10 mouse cellular contexts compared by ENCODE assay signal in the genomic region with DNA sequence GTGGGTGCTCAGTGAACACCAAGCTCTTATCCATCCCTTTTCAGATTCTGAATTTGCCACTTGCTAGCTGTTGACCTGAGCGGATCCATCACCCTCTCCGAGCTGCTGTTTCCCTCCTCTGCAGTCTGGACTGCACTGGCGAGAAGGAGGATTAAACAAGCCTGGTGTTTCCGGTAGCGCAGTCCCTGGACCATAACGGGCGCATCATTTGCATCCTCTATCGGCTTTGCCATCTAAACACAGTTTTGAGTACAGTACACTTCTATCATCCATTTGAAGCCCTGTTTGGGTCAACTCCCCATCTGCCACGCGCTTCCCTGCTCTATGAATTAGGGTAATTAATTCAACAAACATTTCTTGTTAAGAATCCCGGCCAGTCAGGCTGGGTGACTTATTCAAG. TPM values are rescaled to one million over a fixed set of nuclear protein-coding genes. Genes with fewer than 3 reads are reported as not detected.
DNase-seq lines count a peak whose midpoint lies in the region; ATAC-seq and TF ChIP-seq lines count a peak whose summit lies in the region.
"Had no signal": no experiment of that assay in that cellular context is flagged by ENCODE, and none has a peak within 500 bp of the region (broad histone marks: within the 10 kb centered on the region; RNA-seq: fewer than 3 reads in every experiment).

No protein-coding gene starts in this region.

- no peak overlapping the region for H3K4me3 ChIP-seq in forebrain, embryonic 11.5 days (ENCODE audit: low read depth, low read length)
- peak overlapping the region; percentile 47 for H3K4me3 ChIP-seq in limb, embryonic 13.5 days
- H3K4me3 ChIP-seq in kidney, adult 2 months (ENCODE audit: insufficient read depth, low read depth, low read length) = no peak overlapping the region
- H3K4me3 ChIP-seq: erythroblast, embryonic 14.5 days had no signal

- TF ChIP-seq CTCF in kidney, adult 2 months (conservative IDR thresholded peaks at IDR 0.05; ENCODE audit: insufficient read depth, insufficient read length, low read depth, low read length) = no peak

- H3K27me3 ChIP-seq in forebrain, embryonic 11.5 days (ENCODE audit: control insufficient read depth, insufficient read depth, low read length) = peaks cover 63% of the 10 kb centered on the region
- peaks cover 94% of the 10 kb centered on the region for H3K27me3 ChIP-seq in limb, embryonic 13.5 days
- peaks cover 2% of the 10 kb centered on the region for H3K27me3 ChIP-seq in kidney, adult 2 months (replicated peaks; ENCODE audit: control insufficient read depth, insufficient read depth, low read length)

- ATAC-seq in forebrain, embryonic 11.5 days (replicated peaks; ENCODE audit: low FRiP score) = no peak
- ATAC-seq in limb, embryonic 13.5 days (ENCODE audit: low FRiP score, low read depth) = no peak
- ATAC-seq: inflammation-experienced regulatory T-cells, adult 6 months had no signal

- no peaks in the 10 kb centered on the region for H3K36me3 ChIP-seq in forebrain, embryonic 11.5 days (ENCODE audit: control insufficient read depth, insufficient read depth, low read length)
- H3K36me3 ChIP-seq in limb, embryonic 13.5 days = no peaks in the 10 kb centered on the region
- no peaks in the 10 kb centered on the region for H3K36me3 ChIP-seq in kidney, adult 2 months (ENCODE audit: control insufficient read depth, insufficient read depth, low read length)

- H3K4me1 ChIP-seq in forebrain, embryonic 11.5 days (replicated peaks; ENCODE audit: control insufficient read depth, insufficient read depth, low read length) = peaks cover 4% of the 10 kb centered on the region; the same call in 1 of the 2 replicates
- peaks cover 39% of the 10 kb centered on the region for H3K4me1 ChIP-seq in limb, embryonic 13.5 days
- H3K4me1 ChIP-seq in kidney, adult 2 months (ENCODE audit: control insufficient read depth, insufficient read depth, low read length) = no peaks in the 10 kb centered on the region

- no peak overlapping the region for H3K9ac ChIP-seq in forebrain, embryonic 11.5 days (ENCODE audit: low read length)
- peak overlapping the region; percentile 67; the same call in 1 of the 2 replicates for H3K9ac ChIP-seq in limb, embryonic 13.5 days
- H3K9ac ChIP-seq: liver, embryonic 14.5 days had no signal

- peak overlapping the region; percentile 51; the same call in 1 of the 2 replicates for H3K4me2 ChIP-seq in forebrain, embryonic 11.5 days (ENCODE audit: low read depth, low read length, severe bottlenecking)
- H3K4me2 ChIP-seq in limb, embryonic 13.5 days (replicated peaks) = peak overlapping the region; percentile 73

- H3K27ac ChIP-seq in forebrain, embryonic 11.5 days (ENCODE audit: low read depth, low read length) = no peak overlapping the region
- H3K27ac ChIP-seq in limb, embryonic 13.5 days = no peak overlapping the region
- no peak overlapping the region for H3K27ac ChIP-seq in kidney, adult 2 months (ENCODE audit: insufficient read depth, low read depth, low read length)
- H3K27ac ChIP-seq: liver, embryonic 14.5 days had no signal

- TF ChIP-seq POLR2A in kidney, adult 2 months (IDR thresholded peaks at IDR 0.05; ENCODE audit: low read depth, low read length) = no peak

- peak; percentile 37 for DNase-seq in retina, postnatal 1 day
- no peak for DNase-seq in retina, embryonic 14.5 days (ENCODE audit: low spot score)
- DNase-seq in forebrain, embryonic 11.5 days (ENCODE audit: low spot score) = no peak
- DNase-seq in testis, postnatal 10 days (ENCODE audit: low spot score) = no peak
- no peak for DNase-seq in cerebellum, adult 9-11 months
- DNase-seq in kidney, adult 2 months = no peak

- 4% methylated on average over 11 of the region's 11 CpGs for WGBS in forebrain, embryonic 11.5 days
- WGBS in limb, embryonic 13.5 days = 7% methylated on average over 11 of the region's 11 CpGs
- WGBS in kidney, adult 2 months = 14% methylated on average over 11 of the region's 11 CpGs

- H3K9me3 ChIP-seq in forebrain, embryonic 11.5 days (ENCODE audit: control insufficient read depth, low read length) = no peaks in the 10 kb centered on the region
- 0 out of 2 replicates have a peak, but pooled peaks cover 3% of the 10 kb centered on the region for H3K9me3 ChIP-seq in limb, embryonic 13.5 days

RNA-seq across cellular contexts. Expression of gene Kcns1, which starts 0.6 kb away (rescaled TPM):
- not detected in 2 replicates for polyA plus RNA-seq in forebrain, embryonic 11.5 days (2014; fragmentation: Nextera tagmentation; extraction: Ambion mirVana)
- polyA plus RNA-seq in limb, embryonic 13.5 days (2015; fragmentation: Nextera tagmentation; extraction: Ambion mirVana) = 2.5 and 2.8 TPM in 2 replicates
- 0.36 and 0.48 TPM in 2 replicates for polyA plus RNA-seq in kidney, adult 2 months (2012; rRNA removed)
- polyA plus RNA-seq: erythroblast, embryonic 14.5 days; inflammation-experienced regulatory T-cells, adult 6 months had no signal

RNA-seq across cellular contexts. Expression of gene Wfdc5, which starts 12.2 kb away (rescaled TPM):
- polyA plus RNA-seq in forebrain, embryonic 11.5 days (2014; fragmentation: Nextera tagmentation; extraction: Ambion mirVana) = not detected in 2 replicates
- not detected in 2 replicates for polyA plus RNA-seq in limb, embryonic 13.5 days (2015; fragmentation: Nextera tagmentation; extraction: Ambion mirVana)
- not detected in 2 replicates for polyA plus RNA-seq in kidney, adult 2 months (2012; rRNA removed)
- polyA plus RNA-seq: erythroblast, embryonic 14.5 days; inflammation-experienced regulatory T-cells, adult 6 months; liver, embryonic 14.5 days had no signal

RNA-seq across cellular contexts. Expression of gene Wfdc12, which starts 20.1 kb away (rescaled TPM):
- not detected in 2 replicates for polyA plus RNA-seq in forebrain, embryonic 11.5 days (2014; fragmentation: Nextera tagmentation; extraction: Ambion mirVana)
- 0.51 TPM in 1 of 2 replicates, not detected in the other for polyA plus RNA-seq in limb, embryonic 13.5 days (2015; fragmentation: Nextera tagmentation; extraction: Ambion mirVana)
- polyA plus RNA-seq in kidney, adult 2 months (2012; rRNA removed) = not detected in 2 replicates
- polyA plus RNA-seq: erythroblast, embryonic 14.5 days; inflammation-experienced regulatory T-cells, adult 6 months; liver, embryonic 14.5 days had no signal

RNA-seq across cellular contexts. Expression of gene Wfdc15a, which starts 29.6 kb away (rescaled TPM):
- polyA plus RNA-seq in forebrain, embryonic 11.5 days (2014; fragmentation: Nextera tagmentation; extraction: Ambion mirVana) = not detected in 2 replicates
- polyA plus RNA-seq in limb, embryonic 13.5 days (2015; fragmentation: Nextera tagmentation; extraction: Ambion mirVana) = not detected in 2 replicates
- polyA plus RNA-seq in kidney, adult 2 months (2012; rRNA removed) = 0.20 TPM in 1 of 2 replicates, not detected in the other
- polyA plus RNA-seq: erythroblast, embryonic 14.5 days; inflammation-experienced regulatory T-cells, adult 6 months; liver, embryonic 14.5 days had no signal

RNA-seq across cellular contexts. Expression of gene Wfdc15b, which starts 51.1 kb away (rescaled TPM):
- polyA plus RNA-seq in forebrain, embryonic 11.5 days (2014; fragmentation: Nextera tagmentation; extraction: Ambion mirVana) = not detected in 2 replicates
- polyA plus RNA-seq in limb, embryonic 13.5 days (2015; fragmentation: Nextera tagmentation; extraction: Ambion mirVana) = not detected in 2 replicates
- 492 and 557 TPM in 2 replicates for polyA plus RNA-seq in kidney, adult 2 months (2012; rRNA removed)
- polyA plus RNA-seq: erythroblast, embryonic 14.5 days; inflammation-experienced regulatory T-cells, adult 6 months had no signal
